Mouse (Mus musculus): ENCODE data around the gene Rnf7. TPM values are rescaled to one million over a fixed set of nuclear protein-coding genes. Genes with fewer than 3 reads are reported as not detected.
"Not testable (repeated sequence)": the region's sequence is repeated elsewhere in the genome, so short reads cannot be mapped to it uniquely, and the experiment has no call there.

The Rnf7 gene
- total RNA-seq, 1 experiment from 2014 or later: 19.0 TPM

DNA sequence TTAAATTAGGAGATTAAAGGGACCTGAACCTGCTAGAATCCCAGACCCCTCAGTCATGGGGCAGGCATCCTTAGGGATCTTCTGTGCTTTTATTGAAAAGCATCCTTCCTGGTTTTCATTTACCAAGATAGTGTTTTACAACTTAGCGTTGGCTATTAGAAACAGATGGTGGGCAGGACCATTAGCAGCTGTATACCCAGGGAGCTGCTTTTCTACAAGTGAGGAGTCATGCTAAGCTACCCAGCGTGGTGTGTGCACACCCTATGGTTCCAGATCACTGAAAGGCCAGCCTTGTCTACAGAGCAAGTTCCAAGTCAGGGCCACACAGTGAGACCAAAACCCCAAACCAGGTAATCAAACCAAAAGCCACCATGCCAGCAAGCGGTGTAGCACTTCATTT, 6.1 kb downstream of the Rnf7 start:
- no peak for ATAC-seq (ENCODE audit: extremely low read depth, insufficient number of reproducible peaks, low FRiP score, poor library complexity, severe bottlenecking)

DNA sequence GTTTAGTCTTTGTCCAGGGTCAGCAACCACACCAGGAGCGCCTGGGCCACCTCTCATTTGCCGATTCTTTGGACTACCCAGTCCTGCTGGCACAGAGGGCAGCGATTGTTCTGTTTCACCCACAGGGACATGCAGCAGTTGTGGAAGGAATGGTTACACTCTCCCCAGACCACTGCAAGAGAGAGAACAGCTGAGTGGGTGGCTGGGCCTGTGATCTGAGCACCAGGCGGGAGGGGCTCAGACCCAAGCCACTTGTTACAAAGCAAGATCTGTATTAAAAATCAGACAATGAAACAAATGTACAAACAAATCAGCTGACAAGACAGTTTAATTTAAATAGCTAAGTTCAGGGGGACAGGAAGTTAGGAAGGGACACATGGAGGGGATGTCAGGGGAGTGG, 6.8 kb downstream of the Rnf7 start:
- not testable (repeated sequence) for ATAC-seq (ENCODE audit: extremely low read depth, insufficient number of reproducible peaks, low FRiP score, poor library complexity, severe bottlenecking)

DNA sequence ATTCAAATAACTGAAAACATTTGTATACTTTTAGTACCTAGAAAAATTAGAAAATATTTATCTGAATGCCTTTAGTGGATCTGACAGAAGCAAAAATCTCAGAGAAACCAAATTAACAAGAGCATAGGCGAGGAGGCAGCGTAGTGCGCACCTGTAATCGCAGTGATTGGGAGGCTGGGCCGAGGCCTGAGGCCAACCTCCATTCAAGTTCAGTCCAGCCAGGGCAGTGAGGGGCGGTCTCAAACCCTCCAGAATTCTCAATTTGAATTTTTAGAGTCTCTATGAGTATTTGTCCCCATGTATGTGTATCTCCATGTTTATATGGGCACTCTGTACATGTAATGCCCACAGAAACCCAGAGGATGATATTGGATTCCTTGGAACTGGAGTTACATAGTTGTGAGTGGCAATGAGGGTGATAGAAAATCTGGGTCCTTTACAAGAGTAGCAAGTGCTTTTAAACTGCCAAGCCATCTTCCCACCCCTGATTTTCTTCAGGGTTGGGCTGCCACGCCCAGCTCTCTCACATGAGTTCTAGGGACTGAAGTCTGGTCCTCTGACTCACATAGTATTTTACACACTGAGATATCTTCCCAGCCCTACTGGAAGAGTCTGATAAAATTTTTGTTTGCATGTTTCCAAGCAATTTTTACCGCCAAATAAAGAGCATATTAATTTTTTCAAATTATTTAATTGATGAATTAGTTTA, 8.1 kb downstream of the Rnf7 start:
- no peak for ATAC-seq (ENCODE audit: extremely low read depth, insufficient number of reproducible peaks, low FRiP score, poor library complexity, severe bottlenecking)

DNA sequence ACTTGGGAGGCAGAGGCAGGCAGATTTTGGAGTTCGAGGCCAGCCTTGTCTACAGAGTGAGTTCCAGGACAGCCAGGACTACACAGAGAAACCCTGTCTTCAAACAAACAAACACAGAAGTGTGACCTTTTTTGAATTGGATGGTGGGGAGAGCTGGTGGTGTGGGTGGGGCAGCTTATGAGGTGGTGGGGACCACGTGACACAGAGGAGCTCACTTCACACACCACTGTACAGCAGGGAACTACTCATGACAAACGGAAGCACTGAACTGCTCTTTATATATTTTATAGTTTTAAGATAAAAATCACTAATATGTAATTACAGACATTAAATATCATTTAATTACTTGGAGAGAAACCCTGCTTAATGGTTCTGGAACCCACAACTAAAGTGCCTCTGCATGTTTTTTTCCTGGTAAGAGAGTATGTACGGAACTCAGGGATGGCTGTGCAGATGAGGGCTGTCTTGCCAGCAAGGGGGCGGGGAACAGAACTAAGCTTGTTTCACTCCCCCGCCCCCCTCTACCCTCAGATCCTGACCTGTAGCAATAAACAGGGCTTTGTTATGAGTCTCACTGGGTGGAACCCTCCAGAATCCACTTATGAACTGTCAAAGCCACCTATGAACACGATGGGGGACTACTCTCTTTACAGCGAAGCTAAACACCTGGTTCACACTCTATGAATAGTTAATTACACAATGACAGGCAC, 8.8 kb downstream of the Rnf7 start:
- no peak for ATAC-seq (ENCODE audit: extremely low read depth, insufficient number of reproducible peaks, low FRiP score, poor library complexity, severe bottlenecking)

DNA sequence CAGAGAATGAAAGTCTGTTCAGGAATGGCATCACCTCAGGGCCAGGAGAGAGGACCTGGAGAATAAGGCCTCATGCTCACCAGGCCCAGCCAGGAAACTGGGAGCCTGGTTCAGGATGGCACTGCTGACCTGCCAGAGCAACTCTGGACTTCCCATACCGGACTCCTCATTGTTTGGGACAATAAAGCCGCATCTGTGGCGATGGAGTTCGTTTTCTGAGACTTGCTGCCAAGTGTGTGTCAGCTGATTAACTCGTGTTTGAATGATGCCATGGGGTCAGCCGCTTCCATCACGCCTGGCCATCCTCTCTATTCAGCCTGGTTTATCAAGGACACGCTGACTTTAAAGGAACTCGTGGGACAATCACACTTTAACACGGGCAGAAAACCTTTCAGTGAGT, 14.8 kb downstream of the Rnf7 start:
- ATAC-seq (ENCODE audit: extremely low read depth, insufficient number of reproducible peaks, low FRiP score, poor library complexity, severe bottlenecking): no peak

DNA sequence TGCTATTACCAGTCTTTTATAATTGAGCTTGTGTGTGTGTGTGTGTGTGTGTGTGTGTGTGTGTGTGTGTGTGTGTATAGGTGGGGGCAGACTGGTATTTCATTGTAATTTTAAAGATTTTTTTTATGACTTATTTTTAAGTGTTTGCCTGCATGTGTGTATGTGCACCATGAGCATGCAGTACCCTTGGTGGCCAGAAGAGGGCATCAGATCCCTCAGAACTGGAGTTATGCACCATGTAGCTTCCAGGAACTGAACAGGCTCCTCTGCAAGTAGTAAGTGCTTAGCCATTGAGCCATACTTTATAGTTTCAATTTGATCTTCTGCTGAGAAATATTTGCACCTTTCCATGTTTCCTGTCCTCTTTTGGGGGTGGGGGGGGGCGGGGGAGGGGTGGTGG, 16.9 kb downstream of the Rnf7 start:
- ATAC-seq (ENCODE audit: extremely low read depth, insufficient number of reproducible peaks, low FRiP score, poor library complexity, severe bottlenecking): no peak

DNA sequence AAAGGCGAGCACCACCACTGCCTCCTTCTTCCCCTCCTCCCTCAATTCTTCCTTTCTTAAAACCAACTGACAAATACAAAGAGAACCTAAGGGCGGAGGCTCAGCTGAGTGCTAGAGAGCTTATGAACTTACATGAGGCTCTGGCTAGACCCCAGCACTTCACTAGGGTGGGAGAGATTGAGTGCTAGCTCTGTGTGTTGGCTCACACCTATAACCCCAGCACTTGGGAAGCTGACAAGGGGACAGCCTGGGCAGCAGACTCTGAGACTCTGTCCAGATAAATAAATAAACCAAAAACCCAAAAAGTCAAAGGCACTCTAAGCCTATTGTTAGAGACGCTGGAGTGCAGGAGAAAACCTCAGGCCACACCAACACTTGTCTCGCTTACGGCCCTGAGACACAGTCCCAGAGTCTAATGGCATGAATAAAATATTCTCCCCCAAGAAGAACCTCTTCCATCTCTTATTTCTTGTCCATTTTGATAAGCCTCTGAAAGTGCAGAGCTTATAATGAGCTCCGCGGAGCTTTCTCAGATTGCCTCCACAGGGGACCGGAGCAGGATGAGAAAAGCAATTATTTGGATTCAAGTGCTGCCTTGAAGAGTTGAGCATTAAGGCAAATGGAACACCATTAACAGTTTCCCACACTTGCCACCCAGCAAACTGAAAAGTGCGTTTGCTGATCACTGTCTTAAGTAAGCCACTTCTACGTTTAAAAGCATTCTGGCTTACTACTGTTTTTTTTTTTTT, 18.2 kb downstream of the Rnf7 start:
- ATAC-seq (ENCODE audit: extremely low read depth, insufficient number of reproducible peaks, low FRiP score, poor library complexity, severe bottlenecking): no peak

DNA sequence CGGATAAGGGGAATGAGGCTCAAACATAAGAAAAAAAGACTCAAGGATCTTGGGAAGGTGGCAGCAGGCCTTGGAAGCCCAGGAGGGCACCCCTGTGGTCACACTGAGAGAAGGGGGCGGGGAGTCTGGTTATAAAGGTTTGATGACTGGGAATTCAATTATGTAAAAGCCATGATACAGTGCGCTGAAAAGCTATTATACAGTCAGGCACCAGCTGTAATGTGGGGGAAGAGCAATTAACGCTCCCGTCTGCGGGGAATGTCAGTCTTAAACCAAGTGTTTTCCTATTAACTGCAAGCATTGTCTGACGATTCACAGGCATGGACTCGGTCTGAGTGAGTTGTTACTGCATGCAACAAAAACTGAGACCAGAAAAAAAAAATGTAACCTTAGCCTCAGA, 22.9 kb downstream of the Rnf7 start:
- no peak for ATAC-seq (ENCODE audit: extremely low read depth, insufficient number of reproducible peaks, low FRiP score, poor library complexity, severe bottlenecking)

DNA sequence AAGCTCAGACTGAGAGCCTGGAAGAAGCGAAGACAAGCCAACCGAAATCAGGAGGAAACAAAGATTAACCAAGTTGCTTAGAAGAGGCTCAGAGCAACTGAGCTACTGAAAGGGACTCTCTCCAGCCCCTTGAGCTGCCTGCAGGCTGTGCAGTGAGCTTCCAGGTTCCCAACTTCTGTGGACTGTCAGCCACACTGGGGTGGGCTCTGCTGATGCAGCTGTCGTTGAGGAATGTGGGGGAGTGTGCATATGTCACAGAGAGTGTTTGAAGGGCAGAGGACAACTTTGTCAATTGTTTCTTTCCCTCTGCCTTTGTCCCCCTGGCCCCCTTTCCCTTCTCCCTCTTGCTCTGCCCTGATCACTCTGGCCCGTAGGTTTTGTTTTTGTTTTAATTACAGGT, 25.5 kb downstream of the Rnf7 start:
- no peak for ATAC-seq (ENCODE audit: extremely low read depth, insufficient number of reproducible peaks, low FRiP score, poor library complexity, severe bottlenecking)

DNA sequence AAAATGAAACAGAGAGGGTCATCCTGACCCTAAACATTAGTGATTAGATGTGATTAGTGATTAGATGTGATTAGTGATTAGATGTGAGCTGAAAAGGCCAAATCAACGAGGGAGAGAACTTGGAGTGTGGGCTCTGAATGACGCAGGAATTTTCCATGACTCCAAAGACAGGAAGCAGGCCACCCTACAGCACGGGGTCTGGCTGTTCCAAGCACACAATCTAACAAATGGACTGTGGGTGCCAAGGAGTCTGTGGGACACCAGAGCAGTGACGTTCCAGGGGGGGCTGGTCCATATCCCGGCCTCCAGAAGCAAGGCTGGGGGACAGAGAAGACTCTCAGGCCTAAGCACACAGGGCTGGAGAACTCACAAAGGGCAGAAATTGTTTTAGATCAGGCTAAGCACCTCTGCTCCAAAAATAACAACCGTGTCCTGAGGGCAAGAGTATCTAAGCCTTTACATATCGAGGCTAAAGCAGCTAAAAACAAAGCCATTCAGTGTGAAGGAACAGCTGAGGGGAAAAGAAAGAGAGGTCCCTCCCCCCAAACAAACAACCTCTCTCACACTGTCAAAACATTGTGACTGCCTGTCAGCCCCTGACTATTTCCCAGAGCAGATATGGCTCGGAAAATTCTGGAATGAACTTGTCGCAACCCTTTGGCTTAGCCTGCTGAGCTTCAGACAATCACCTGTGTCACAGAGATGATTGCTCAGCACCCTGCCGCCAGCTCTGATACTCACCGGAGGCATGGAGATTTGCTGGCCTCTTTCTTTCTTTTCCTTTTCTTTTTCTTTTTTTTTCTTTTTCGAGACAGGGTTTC, 27.4 kb downstream of the Rnf7 start:
- no peak for ATAC-seq (ENCODE audit: extremely low read depth, insufficient number of reproducible peaks, low FRiP score, poor library complexity, severe bottlenecking)

DNA sequence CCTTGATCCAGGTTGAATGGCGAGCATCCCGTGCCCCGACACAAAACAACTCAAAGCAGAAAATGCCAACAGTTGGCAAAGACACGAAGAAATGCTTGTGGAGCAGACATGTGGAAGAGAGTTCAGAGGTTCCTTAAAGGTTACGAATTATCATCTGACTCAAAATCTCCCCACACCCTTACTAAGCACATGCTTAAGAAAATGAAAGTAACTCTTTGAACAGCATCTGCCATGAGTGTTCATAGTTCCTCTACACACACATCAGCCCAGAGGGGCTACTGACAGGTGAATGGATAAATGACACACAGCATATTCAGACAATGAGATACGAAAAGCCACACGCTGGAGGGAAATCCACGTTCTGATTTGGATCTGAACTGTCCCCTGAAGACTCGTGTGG, 29.0 kb downstream of the Rnf7 start:
- no peak for ATAC-seq (ENCODE audit: extremely low read depth, insufficient number of reproducible peaks, low FRiP score, poor library complexity, severe bottlenecking)

DNA sequence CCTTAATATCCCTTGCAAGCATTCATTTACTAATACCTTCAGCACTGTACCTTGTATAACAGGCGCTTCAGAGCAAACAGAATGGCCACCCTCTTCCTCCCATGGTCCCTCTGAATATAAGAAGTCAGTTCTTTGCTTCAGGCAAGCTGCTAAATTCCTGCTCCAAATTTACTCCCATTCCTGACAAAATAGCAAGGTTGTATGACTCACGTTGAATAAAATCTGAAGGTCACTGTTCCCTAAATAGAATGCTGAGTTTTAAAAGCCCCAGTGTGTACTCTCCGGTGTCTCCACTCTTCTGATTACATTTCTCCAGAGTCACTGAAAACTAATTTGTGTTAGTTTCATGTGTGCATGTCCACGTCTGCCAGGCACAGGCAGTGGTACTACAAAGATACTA, 33.1 kb downstream of the Rnf7 start:
- ATAC-seq (ENCODE audit: extremely low read depth, insufficient number of reproducible peaks, low FRiP score, poor library complexity, severe bottlenecking): no peak

DNA sequence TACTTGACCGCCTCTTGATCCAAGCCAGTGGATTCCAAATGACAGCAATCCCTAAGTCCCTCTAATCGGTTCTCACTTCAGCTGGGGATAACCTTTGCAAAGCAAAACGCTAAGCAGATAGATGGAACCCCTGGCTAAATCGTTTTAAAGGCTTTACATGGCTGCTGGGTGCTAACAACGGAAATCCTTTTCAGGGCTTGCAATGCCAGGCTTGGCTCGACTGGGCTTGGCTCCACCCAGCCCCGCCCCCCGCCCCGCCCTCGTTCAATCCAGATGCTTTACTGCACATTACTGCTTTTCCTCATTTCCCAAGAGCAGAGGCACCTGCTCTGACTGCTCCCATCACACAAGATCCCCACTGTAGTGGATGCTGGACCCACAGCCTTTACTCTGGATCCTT, 36.4 kb downstream of the Rnf7 start:
- no peak for ATAC-seq (ENCODE audit: extremely low read depth, insufficient number of reproducible peaks, low FRiP score, poor library complexity, severe bottlenecking)

DNA sequence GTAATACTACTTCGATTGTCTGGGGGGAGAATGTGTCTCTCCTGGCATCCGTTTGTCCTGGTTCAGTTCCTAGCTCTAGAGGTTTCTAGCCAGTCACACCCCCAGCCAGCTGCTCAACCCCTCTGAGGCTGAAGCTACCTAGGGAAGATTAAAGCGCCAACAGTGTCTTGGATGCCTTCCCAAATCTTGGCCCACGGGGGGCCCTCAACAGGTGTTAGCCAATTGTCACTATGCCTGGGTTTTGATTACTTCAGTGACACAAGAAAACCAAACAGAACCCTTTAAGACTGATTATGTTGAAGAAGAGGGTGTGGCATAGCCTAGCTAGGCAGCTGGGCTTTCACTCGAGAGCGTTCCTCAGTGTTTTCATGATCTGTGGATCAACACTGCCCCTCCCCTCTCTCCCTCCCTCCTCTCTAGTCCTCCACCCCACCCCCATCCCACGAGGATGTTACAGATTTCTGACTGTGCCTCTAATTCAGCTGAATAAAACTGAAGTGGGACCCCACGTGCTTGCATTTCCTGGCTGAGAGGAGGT, 40.1 kb downstream of the Rnf7 start:
- ATAC-seq (ENCODE audit: extremely low read depth, insufficient number of reproducible peaks, low FRiP score, poor library complexity, severe bottlenecking): peak; percentile 21

DNA sequence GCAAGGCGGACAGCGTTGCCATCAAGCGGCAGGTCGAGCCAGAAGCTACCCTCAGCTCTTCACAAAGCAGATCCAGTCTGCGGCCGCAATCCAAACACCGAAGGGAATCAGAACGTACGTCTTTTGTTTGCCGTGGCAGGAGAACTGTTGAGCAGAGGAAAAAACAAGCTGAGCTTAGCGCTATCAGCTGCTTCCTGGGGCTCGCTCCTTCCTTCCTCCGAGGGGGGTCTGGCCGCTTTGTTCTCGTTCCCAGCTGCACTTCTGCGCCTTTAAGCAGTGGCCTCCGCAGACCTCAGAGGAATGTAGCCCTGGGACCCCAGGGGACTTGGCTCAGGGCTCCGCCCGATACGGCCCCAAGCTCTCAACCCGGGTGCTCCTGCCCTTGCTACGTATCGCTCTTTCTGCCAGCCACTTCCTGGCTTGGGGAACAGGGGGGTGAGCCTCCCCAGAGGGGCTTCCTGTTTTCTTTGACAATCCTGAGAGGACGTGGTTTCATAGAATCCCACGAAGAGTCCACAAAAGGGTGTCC, 40.6 kb downstream of the Rnf7 start:
- peak; percentile 72 for ATAC-seq (ENCODE audit: extremely low read depth, insufficient number of reproducible peaks, low FRiP score, poor library complexity, severe bottlenecking)

DNA sequence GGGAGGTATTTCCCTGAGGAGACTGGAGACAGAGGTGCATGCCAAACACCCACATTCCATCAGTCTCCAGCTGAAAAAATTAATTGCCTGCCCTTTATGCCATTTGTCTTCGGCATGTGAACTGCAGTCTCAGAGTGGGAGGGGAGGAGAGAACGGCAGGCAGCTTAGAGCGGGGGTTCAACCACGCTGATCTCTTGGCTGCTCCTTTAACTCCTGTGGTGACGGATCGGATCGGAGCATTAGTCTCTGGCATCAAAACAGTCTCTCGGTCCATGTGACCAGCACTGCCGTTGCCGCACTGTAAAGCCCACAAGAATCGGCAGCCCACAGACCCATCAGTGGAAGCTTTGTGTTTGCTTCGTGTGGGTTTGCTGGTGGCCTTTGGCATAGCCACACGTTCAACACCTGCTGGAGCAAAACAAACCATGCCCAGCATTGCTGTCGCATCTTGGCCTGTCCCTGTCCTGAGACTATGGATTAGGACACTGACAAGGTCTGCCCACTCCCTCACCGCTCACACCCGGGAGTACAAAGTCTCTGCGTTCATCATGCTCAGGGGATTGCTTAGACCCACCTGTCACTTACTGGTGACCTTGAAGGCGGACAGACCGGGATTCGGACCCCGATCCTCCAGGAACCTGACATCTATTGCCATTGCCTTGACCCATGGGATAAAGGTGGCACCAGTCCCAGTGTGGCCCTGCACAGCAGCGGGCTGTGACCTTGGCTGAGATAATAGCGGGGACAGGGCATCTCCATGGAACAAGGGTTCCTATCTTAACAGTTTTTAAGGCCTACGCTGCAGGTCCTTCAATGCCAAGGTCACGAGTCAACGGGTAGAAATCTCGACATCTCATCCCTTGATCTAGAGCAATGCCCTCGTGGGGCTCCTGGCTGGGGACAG, 41.3 kb downstream of the Rnf7 start:
- no peak for ATAC-seq (ENCODE audit: extremely low read depth, insufficient number of reproducible peaks, low FRiP score, poor library complexity, severe bottlenecking)

DNA sequence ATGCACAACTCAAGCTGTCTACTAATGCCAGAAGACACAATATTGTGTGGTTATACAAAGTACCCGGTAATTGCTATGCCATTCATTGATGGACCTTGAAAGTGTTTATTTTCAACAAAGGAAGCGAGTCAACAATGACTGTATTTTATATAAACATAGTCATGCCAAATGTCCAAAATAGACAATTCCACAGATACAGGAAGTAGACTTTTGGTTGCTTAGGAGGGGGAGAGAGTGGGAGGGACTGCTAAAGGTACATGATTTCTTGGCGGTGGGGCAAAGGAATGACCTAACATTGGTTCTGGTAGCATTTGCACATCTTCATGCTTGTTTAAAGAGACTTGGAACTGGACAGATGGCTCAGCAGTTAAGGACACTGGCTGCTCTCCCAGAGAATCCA, 45.9 kb downstream of the Rnf7 start:
- ATAC-seq (ENCODE audit: extremely low read depth, insufficient number of reproducible peaks, low FRiP score, poor library complexity, severe bottlenecking): no peak

DNA sequence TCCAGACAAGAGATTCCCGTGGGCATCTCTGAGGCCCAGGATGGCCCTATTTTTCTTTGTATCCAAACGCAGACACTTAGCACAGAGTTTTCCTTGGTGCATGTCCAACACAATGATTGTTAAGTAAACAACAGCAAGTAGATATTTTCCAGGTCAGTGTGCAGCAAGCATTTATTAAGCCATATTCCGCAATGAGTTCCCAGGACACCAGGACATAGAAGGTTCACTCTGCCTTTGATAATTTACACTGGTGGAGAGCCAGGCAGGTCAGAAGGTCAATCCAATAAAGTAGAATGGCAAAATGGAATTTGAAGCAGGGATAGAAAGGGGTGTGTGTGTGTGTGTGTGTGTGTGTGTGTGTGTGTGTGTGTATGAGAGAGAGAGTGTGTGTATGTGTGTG, 47.4 kb downstream of the Rnf7 start:
- no peak for ATAC-seq (ENCODE audit: extremely low read depth, insufficient number of reproducible peaks, low FRiP score, poor library complexity, severe bottlenecking)

All from neutrophil, adult 5-6 weeks (primary cell).